Mouse (Mus musculus): ENCODE data around the gene Lect2. TPM values are rescaled to one million over a fixed set of nuclear protein-coding genes. Genes with fewer than 3 reads are reported as not detected.

Lect2 gene
- not detected for polyA plus RNA-seq (2015; fragmentation: Illumina TruSeq; extraction: RNeasy Lipid Tissue Mini Kit (QIAGEN cat#74804); ENCODE audit: insufficient read depth, low read depth, low replicate concordance)

GRCm38 (mm10) chr13:56548401-56548800, at the start of gene Lect2:
Lect2 (minus strand) TSS chr13:56548502.

GRCm38 (mm10) chr13:56522081-56522820, 26.1 kb downstream of the Lect2 start, which contains the start of gene Fbxl21:
Fbxl21 (plus strand) TSS chr13:56522472.

Other genes with a start within 250 kb of the Lect2 start
- gene Gm3045, start 121.9 kb downstream of the Lect2 start, polyA plus RNA-seq (2015; fragmentation: Illumina TruSeq; extraction: RNeasy Lipid Tissue Mini Kit (QIAGEN cat#74804); ENCODE audit: insufficient read depth, low read depth, low replicate concordance): not detected
- gene Slc25a48, start 110.1 kb downstream of the Lect2 start, polyA plus RNA-seq (2015; fragmentation: Illumina TruSeq; extraction: RNeasy Lipid Tissue Mini Kit (QIAGEN cat#74804); ENCODE audit: insufficient read depth, low read depth, low replicate concordance): 1.2 TPM
- not detected for gene Il9, start 66.3 kb downstream of the Lect2 start, polyA plus RNA-seq (2015; fragmentation: Illumina TruSeq; extraction: RNeasy Lipid Tissue Mini Kit (QIAGEN cat#74804); ENCODE audit: insufficient read depth, low read depth, low replicate concordance)
- not detected for gene Fbxl21, start 26.0 kb downstream of the Lect2 start, polyA plus RNA-seq (2015; fragmentation: Illumina TruSeq; extraction: RNeasy Lipid Tissue Mini Kit (QIAGEN cat#74804); ENCODE audit: insufficient read depth, low read depth, low replicate concordance)
- 12.8 TPM for gene Tgfbi, start 61.0 kb upstream of the Lect2 start, polyA plus RNA-seq (2015; fragmentation: Illumina TruSeq; extraction: RNeasy Lipid Tissue Mini Kit (QIAGEN cat#74804); ENCODE audit: insufficient read depth, low read depth, low replicate concordance)
- gene Smad5, start 154.5 kb upstream of the Lect2 start, polyA plus RNA-seq (2015; fragmentation: Illumina TruSeq; extraction: RNeasy Lipid Tissue Mini Kit (QIAGEN cat#74804); ENCODE audit: insufficient read depth, low read depth, low replicate concordance): 7.3 TPM
- gene Gm45623, start 205.3 kb upstream of the Lect2 start, polyA plus RNA-seq (2015; fragmentation: Illumina TruSeq; extraction: RNeasy Lipid Tissue Mini Kit (QIAGEN cat#74804); ENCODE audit: insufficient read depth, low read depth, low replicate concordance): 3.1 TPM